Mouse (Mus musculus) midbrain, embryonic 15.5 days (tissue): ENCODE results near the gene Npc2. TPM values are rescaled to one million over a fixed set of nuclear protein-coding genes. Genes with fewer than 3 reads are reported as not detected.

Source experiments
- ATAC-seq: fragments of 200-750 bp; cut with Nextera tagmentation; replicated peaks from 2 replicates; pipeline ENCODE4 v1.8.0; 2017; ENCODE audit warnings: moderate TSS enrichment
- H3K27ac ChIP-seq: fragments of 300-500 bp; sonication (generic); 2 replicates; pipeline ENCODE4 v1.5.1; 2015; ENCODE audit warnings: mild to moderate bottlenecking, inconsistent platforms
- H3K27me3 ChIP-seq: fragments of 300-500 bp; sonication (generic); replicated peaks from 2 replicates; pipeline ENCODE4 v1.6.1; 2015; ENCODE audit warnings: inconsistent platforms
- H3K36me3 ChIP-seq: fragments of 300-500 bp; sonication (generic); replicated peaks from 2 replicates; pipeline ENCODE4 v1.6.1; 2015; ENCODE audit warnings: inconsistent platforms
- H3K4me1 ChIP-seq: fragments of 300-500 bp; sonication (generic); 2 replicates; pipeline ENCODE4 v1.6.1; 2015; ENCODE audit warnings: inconsistent platforms
- H3K4me2 ChIP-seq: fragments of 300-500 bp; sonication (generic); 2 replicates; pipeline ENCODE4 v1.6.1; 2015; ENCODE audit warnings: inconsistent platforms, mild to moderate bottlenecking, moderate library complexity
- H3K4me3 ChIP-seq: fragments of 300-500 bp; sonication (generic); 2 replicates; pipeline ENCODE4 v1.5.1; 2015; ENCODE audit warnings: mild to moderate bottlenecking, inconsistent platforms
- H3K9ac ChIP-seq: fragments of 300-500 bp; sonication (generic); 2 replicates; pipeline ENCODE4 v1.6.1; 2015; ENCODE audit warnings: mild to moderate bottlenecking, inconsistent platforms
- H3K9me3 ChIP-seq: fragments of 300-500 bp; sonication (generic); 2 replicates; pipeline ENCODE4 v1.6.1; 2016; ENCODE audit warnings: inconsistent platforms
- WGBS: fragments of 180-500 bp; shearing (Covaris S2); methylation state at CpG from one replicate; pipeline ENCODE4 v1.1.7; 2015; ENCODE audit warnings: mixed read lengths; 5-methylcytosine and 5-hydroxymethylcytosine counted together
- polyA plus RNA-seq: library from polyadenylated mRNA; unstranded; fragments of >200 nt; fragmentation: Nextera tagmentation; extraction: Ambion mirVana; gene quantifications from 2 replicates; pipeline ENCODE4 v1.2.1, GENCODE M21; 2015

Gene Npc2
- 58.3 and 59.9 TPM in 2 replicates for polyA plus RNA-seq

- no peaks in the 10 kb centered on the region for H3K27me3 ChIP-seq
- peak; percentile 99 for ATAC-seq
- peak within 1 kb of the TSS; percentile 71 for H3K9ac ChIP-seq
- H3K4me3 ChIP-seq, result peak within 1 kb of the TSS; percentile 72
- H3K36me3 ChIP-seq, result no peaks in the 10 kb centered on the region
- under 1% methylated on average over 50 of the region's 50 CpGs for whole genome bisulfite sequencing
- H3K4me1 ChIP-seq, result peaks cover 29% of the 10 kb centered on the region
- H3K27ac ChIP-seq, result peak within 1 kb of the TSS; percentile 87
- no peaks in the 10 kb centered on the region for H3K9me3 ChIP-seq
- H3K4me2 ChIP-seq, result peak within 1 kb of the TSS; percentile 78
Observed at GRCm38 (mm10) chr12:84772726-84773441, at the start of gene Npc2, which contains the start of gene Isca2. Gene Npc2, minus strand, starts transcription at chr12:84773152. Gene Isca2, plus strand, starts transcription at chr12:84773251.

- no peaks in the 10 kb centered on the region for H3K36me3 ChIP-seq
- no peak overlapping the region for H3K4me3 ChIP-seq
- no peak overlapping the region for H3K4me2 ChIP-seq
- H3K27me3 ChIP-seq, result no peaks in the 10 kb centered on the region
- 85% methylated on average over 13 of the region's 13 CpGs for WGBS
- H3K9me3 ChIP-seq, result no peaks in the 10 kb centered on the region
- no peak for ATAC-seq
- no peaks in the 10 kb centered on the region for H3K4me1 ChIP-seq
- no peak overlapping the region for H3K9ac ChIP-seq
- no peak overlapping the region for H3K27ac ChIP-seq
Observed at GRCm38 (mm10) chr12:84819236-84820168, 46.5 kb upstream of the Npc2 start.

- Histone ChIP-seq H3K27ac (no peak overlapping the region), H3K9me3 (no peaks in the 10 kb centered on the region), H3K4me2 (no peak overlapping the region), H3K27me3 (no peaks in the 10 kb centered on the region), H3K4me3 (no peak overlapping the region), H3K36me3 (no peaks in the 10 kb centered on the region), H3K9ac (no peak overlapping the region), H3K4me1 (no peaks in the 10 kb centered on the region)
- no peak for ATAC-seq
- 65% methylated on average over 4 of the region's 4 CpGs for WGBS
Observed at GRCm38 (mm10) chr12:84818496-84818895, 45.5 kb upstream of the Npc2 start.

GRCm38 (mm10) chr12:84814663-84815325 lies 41.8 kb upstream of the Npc2 start:
- no peak overlapping the region for H3K27ac ChIP-seq
- no peak overlapping the region for H3K4me2 ChIP-seq
- no peaks in the 10 kb centered on the region for H3K9me3 ChIP-seq
- H3K36me3 ChIP-seq, result no peaks in the 10 kb centered on the region
- ATAC-seq, result no peak
- WGBS, result 79% methylated on average over 3 of the region's 3 CpGs
- H3K27me3 ChIP-seq, result no peaks in the 10 kb centered on the region
- no peak overlapping the region for H3K9ac ChIP-seq
- H3K4me3 ChIP-seq, result no peak overlapping the region
- no peaks in the 10 kb centered on the region for H3K4me1 ChIP-seq

- Histone ChIP-seq H3K27me3 (no peaks in the 10 kb centered on the region), H3K36me3 (no peaks in the 10 kb centered on the region), H3K4me3 (no peak overlapping the region), H3K4me2 (no peak overlapping the region), H3K9ac (no peak overlapping the region), H3K4me1 (no peaks in the 10 kb centered on the region), H3K27ac (no peak overlapping the region), H3K9me3 (no peaks in the 10 kb centered on the region)
- no peak for ATAC-seq
- 47% methylated on average over 7 of the region's 7 CpGs for WGBS
Observed at GRCm38 (mm10) chr12:84813773-84814172, 40.8 kb upstream of the Npc2 start.

- H3K4me2 ChIP-seq, result no peak overlapping the region
- no peak for ATAC-seq
- H3K27me3 ChIP-seq, result no peaks in the 10 kb centered on the region
- no peaks in the 10 kb centered on the region for H3K36me3 ChIP-seq
- no peak overlapping the region for H3K9ac ChIP-seq
- H3K4me3 ChIP-seq, result no peak overlapping the region
- H3K4me1 ChIP-seq, result no peaks in the 10 kb centered on the region
- no peaks in the 10 kb centered on the region for H3K9me3 ChIP-seq
- WGBS, result 74% methylated on average over 3 of the region's 3 CpGs
- H3K27ac ChIP-seq, result no peak overlapping the region
Observed at GRCm38 (mm10) chr12:84812004-84812403, 39.1 kb upstream of the Npc2 start.

- no peak overlapping the region for H3K27ac ChIP-seq
- H3K27me3 ChIP-seq, result no peaks in the 10 kb centered on the region
- no peak for ATAC-seq
- no peaks in the 10 kb centered on the region for H3K9me3 ChIP-seq
- H3K4me3 ChIP-seq, result no peak overlapping the region
- no peak overlapping the region for H3K4me2 ChIP-seq
- WGBS, result 73% methylated on average over 4 of the region's 4 CpGs
- H3K9ac ChIP-seq, result no peak overlapping the region
- H3K36me3 ChIP-seq, result no peaks in the 10 kb centered on the region
- no peaks in the 10 kb centered on the region for H3K4me1 ChIP-seq
Observed at GRCm38 (mm10) chr12:84811510-84811909, 38.6 kb upstream of the Npc2 start.

GRCm38 (mm10) chr12:84810810-84811209 lies 37.9 kb upstream of the Npc2 start:
- no peaks in the 10 kb centered on the region for H3K36me3 ChIP-seq
- no peak overlapping the region for H3K4me3 ChIP-seq
- no peaks in the 10 kb centered on the region for H3K9me3 ChIP-seq
- WGBS, result 64% methylated on average over 1 of the region's 1 CpGs
- H3K27ac ChIP-seq, result no peak overlapping the region
- no peak overlapping the region for H3K4me2 ChIP-seq
- no peaks in the 10 kb centered on the region for H3K27me3 ChIP-seq
- H3K9ac ChIP-seq, result no peak overlapping the region
- H3K4me1 ChIP-seq, result no peaks in the 10 kb centered on the region
- no peak for ATAC-seq

GRCm38 (mm10) chr12:84809033-84809432 lies 36.1 kb upstream of the Npc2 start:
- Histone ChIP-seq H3K36me3 (no peaks in the 10 kb centered on the region), H3K9me3 (no peaks in the 10 kb centered on the region), H3K27ac (no peak overlapping the region), H3K4me3 (no peak overlapping the region), H3K9ac (no peak overlapping the region), H3K4me2 (no peak overlapping the region), H3K4me1 (no peaks in the 10 kb centered on the region), H3K27me3 (no peaks in the 10 kb centered on the region)
- WGBS, result 77% methylated on average over 6 of the region's 6 CpGs
- no peak for ATAC-seq

GRCm38 (mm10) chr12:84807351-84807750 lies 34.4 kb upstream of the Npc2 start:
- 88% methylated on average over 13 of the region's 13 CpGs for whole genome bisulfite sequencing
- Histone ChIP-seq H3K4me3 (no peak overlapping the region), H3K4me2 (no peak overlapping the region), H3K9me3 (no peaks in the 10 kb centered on the region), H3K27ac (no peak overlapping the region), H3K27me3 (no peaks in the 10 kb centered on the region), H3K4me1 (no peaks in the 10 kb centered on the region), H3K9ac (no peak overlapping the region), H3K36me3 (no peaks in the 10 kb centered on the region)
- ATAC-seq, result no peak

GRCm38 (mm10) chr12:84806726-84807125 lies 33.8 kb upstream of the Npc2 start:
- H3K4me1 ChIP-seq, result no peaks in the 10 kb centered on the region
- ATAC-seq, result no peak
- H3K36me3 ChIP-seq, result no peaks in the 10 kb centered on the region
- H3K27ac ChIP-seq, result no peak overlapping the region
- H3K27me3 ChIP-seq, result no peaks in the 10 kb centered on the region
- no peak overlapping the region for H3K4me3 ChIP-seq
- H3K4me2 ChIP-seq, result no peak overlapping the region
- WGBS, result 70% methylated on average over 5 of the region's 5 CpGs
- H3K9me3 ChIP-seq, result no peaks in the 10 kb centered on the region
- H3K9ac ChIP-seq, result no peak overlapping the region

GRCm38 (mm10) chr12:84806010-84806409 lies 33.1 kb upstream of the Npc2 start:
- no peak overlapping the region for H3K4me3 ChIP-seq
- no peaks in the 10 kb centered on the region for H3K4me1 ChIP-seq
- H3K4me2 ChIP-seq, result no peak overlapping the region
- ATAC-seq, result no peak
- WGBS, result 75% methylated on average over 1 of the region's 1 CpGs
- no peak overlapping the region for H3K9ac ChIP-seq
- H3K27me3 ChIP-seq, result no peaks in the 10 kb centered on the region
- no peaks in the 10 kb centered on the region for H3K36me3 ChIP-seq
- H3K27ac ChIP-seq, result no peak overlapping the region
- no peaks in the 10 kb centered on the region for H3K9me3 ChIP-seq
